Mouse (Mus musculus) forelimb bud, embryonic 11.5 days (tissue): ENCODE measurements around the gene Csrnp3.

Experiments used
- DNase-seq: peaks from one replicate; pipeline ENCODE4 v3.0.0-alpha.2; 2012; ENCODE audit warnings: low read depth, low spot score

The Csrnp3 gene

DNA sequence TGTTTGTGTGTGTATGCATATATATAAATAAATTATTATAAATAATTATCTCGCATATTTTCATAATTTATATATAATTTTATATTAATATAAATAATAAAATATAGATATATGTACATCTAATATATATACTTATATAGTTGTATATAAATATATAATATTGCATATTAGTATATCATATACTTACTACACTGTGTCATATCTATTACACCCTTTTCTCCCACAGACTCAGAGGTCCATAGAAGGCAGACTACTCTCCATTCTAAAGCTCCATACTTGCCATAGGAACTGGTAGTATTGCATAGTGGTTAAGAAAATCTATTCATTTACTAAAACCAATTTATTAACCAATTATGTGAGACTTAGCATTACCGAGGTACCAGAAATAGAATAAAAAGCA lies 164.1 kb downstream of the Csrnp3 start:
- no peak for DNase-seq

DNA sequence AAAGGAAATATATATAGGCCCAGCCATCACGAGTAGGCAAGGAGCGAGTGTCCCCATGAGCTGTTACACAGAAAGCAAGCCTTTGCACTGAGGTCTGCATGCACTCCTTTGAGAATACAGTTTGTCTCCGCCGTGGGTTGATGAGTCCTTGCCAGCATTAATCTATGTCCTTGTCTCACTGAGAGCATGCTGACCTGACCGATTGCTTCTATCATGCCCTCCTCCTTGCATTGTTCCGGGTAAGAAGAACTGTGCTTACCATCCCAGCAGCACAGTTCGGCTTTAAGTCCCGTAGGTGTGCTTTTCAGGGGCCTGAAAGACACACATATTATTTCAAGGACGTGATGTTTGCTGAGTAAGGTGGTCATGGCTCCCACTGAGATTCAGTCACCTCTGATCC lies 173.1 kb downstream of the Csrnp3 start:
- DNase-seq, result no peak

DNA sequence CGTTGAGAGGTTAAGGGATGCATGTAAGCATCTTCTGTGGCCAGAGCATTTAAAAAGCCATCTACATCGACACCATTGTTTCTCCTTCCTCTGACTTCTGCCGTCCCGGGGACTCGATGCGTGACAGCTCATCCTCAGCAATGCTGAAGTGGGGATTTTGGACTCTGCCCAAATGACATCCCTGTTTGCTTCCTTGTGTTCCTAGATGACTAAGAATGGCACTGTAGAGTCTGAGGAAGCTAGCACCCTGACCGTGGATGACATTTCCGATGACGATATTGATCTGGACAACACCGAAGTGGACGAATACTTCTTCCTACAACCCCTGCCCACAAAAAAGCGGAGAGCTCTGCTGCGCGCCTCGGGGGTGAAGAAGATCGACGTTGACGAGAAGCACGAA lies 173.7 kb downstream of the Csrnp3 start:
- DNase-seq, result no peak

DNA sequence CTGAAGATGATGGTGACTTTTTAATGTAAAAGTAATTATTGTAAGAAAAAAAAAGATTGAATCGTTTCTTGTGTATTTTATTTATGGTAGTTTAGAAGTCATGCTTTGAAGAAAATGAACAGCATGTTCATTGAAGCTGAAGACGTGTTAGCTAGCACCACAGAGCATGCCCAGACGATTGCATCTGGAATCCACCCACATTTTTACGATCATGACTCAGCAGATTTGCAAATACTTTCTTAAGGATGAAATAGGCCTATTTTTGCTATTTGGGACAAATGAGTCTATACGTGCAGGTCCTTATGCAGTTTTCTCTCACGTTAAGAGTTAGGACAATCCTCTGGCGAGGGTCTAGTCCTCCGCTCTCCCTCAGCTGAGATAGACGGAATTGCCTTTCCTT lies 177.9 kb downstream of the Csrnp3 start:
- DNase-seq, result no peak

DNA sequence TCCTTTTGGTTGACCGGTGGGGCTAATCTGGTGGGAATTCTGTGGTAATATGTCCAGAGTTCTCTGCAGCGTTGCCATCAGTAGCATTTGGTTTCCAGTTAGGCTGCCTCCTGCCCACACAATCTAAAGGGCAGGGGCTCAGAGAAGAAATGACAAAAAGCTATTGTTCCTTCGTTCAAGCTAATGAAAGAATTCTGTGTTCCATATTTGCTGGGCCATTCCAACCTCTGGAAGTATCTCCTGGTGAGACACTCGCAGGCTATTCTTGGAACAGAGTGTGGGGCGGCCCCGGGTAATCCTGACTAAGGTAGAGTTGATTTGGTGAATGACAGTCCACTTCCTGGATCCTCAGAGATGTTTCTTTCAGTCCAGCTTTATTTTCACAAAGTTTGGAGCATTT lies 179.3 kb downstream of the Csrnp3 start:
- no peak for DNase-seq

DNA sequence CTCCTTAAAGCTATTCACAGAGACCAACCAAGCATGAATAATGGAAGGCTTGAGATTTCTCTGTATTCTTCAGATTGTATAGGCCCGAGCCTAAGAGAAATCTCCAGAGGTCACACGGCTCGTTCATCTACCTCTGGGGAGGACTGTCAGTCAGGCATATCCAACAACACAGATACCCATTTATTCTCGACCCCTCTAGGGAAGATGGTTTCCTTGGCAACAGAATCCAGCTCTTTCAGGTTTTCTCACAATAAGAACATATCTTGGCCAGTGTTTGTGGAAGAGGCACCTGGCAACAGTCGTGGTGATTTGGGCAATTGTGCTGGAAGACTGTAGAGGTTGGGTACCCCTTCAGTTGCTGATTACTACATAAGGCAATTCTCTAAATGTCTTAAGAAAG lies 183.2 kb downstream of the Csrnp3 start:
- no peak for DNase-seq

DNA sequence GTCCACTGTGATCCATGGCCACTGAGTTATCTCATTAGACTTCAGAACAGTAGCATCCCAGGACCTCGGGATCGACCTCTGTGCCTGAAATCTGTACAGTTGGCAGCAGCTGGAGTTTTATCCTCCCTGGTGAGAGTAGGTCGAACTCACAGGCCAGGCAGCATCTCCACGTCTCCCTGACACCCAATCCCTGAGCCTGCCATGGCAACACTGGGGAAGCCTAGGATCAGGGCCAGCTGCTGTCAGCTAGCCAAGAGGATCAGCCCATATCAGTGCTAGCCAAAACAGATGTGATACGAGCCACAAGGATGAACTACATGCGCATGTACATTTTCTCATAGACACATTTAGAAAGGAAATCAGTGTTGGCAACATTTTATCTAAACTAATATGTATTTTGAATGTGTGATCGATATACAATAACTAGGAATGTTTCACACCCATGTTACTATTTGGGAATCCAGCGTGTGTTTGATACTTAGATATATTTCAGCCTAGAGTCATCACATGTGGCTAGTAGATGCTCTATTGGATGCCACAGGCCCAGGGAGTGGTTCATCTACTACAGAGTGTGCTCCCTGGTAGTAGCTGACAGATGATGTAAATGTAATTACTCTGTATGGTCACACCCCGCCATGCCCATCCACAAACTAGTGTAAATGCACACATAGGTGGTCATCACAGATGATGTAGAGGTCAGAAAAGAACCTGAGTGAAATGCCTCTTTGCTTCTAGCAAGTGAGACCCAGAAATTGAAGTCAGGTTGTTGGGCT lies 189.5 kb downstream of the Csrnp3 start:
- DNase-seq, result no peak

DNA sequence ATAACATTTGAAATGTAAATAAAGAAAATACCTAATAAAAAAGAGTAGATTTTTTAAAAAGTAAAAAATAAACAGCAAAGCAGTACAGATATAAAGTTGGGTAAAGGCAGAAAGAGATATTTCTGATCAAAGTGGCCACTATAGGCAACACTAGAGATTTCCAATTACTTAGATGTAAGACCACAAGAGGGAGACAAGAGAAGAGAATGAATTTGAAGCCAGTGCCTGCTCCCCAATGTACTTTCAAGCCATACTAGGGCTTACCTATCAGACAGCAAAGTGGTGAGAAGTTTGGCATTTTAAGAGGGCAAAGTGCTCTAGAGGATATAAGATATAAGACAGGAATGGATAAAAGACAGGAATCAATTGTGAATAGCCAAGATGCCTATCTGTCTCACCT lies 195.0 kb downstream of the Csrnp3 start:
- DNase-seq, result no peak

DNA sequence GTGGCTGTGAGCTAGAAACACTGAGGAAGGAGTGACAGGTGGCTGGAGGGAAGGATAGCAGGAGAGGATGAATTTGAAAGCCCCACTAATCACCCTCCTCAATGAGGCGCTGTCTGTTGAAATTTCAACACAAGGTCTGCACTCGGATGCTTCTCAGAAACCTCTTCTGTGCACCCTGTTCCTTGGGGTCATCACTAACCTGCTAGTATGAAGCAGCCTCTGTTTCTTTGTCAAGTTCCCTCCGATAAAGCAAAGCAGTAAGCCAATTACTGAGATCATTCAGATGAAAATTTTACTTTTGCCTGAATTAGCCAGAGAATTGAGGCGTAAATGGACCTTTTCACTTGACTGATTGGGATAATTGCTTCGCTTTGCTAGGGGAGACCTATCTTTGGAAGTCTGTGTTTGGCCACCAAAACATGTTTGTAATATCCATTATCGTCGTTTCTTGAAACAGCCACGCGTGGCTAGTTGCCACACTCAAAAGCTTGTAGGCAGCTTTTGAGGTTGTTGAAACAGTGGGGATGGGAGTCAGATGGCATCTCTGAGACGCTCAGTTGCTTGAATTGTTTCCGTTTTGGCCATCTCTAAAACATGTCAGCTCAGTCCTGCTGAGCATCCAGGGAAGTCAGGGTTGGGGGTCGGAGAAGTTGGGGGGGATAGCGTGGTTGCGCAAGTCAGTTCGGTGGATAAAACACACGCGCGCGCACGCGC lies 195.8 kb downstream of the Csrnp3 start:
- no peak for DNase-seq

DNA sequence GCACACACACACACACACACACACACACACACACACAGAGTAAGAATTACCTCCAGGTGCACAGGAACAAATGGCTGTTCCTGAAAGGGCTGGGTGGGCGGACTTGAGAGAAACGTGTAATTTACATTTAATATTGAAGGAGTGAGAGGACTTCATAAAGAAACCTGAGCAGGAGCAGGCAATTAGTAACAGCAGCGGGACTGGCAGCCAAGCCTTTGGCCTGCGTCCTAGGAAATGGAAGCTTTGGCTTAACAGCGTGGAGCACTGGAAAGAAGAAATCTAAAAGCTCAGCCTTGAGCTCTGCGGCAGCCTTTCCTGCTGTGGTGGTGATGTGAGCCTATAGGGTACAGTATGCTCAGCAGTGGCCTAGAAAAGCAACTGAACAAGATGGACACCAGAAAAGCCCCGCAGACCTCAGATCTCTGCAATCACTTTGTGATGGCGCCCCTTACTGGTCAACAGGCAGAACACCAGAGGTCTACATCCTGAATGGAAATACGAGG lies 196.4 kb downstream of the Csrnp3 start:
- DNase-seq, result peak; percentile 74

DNA sequence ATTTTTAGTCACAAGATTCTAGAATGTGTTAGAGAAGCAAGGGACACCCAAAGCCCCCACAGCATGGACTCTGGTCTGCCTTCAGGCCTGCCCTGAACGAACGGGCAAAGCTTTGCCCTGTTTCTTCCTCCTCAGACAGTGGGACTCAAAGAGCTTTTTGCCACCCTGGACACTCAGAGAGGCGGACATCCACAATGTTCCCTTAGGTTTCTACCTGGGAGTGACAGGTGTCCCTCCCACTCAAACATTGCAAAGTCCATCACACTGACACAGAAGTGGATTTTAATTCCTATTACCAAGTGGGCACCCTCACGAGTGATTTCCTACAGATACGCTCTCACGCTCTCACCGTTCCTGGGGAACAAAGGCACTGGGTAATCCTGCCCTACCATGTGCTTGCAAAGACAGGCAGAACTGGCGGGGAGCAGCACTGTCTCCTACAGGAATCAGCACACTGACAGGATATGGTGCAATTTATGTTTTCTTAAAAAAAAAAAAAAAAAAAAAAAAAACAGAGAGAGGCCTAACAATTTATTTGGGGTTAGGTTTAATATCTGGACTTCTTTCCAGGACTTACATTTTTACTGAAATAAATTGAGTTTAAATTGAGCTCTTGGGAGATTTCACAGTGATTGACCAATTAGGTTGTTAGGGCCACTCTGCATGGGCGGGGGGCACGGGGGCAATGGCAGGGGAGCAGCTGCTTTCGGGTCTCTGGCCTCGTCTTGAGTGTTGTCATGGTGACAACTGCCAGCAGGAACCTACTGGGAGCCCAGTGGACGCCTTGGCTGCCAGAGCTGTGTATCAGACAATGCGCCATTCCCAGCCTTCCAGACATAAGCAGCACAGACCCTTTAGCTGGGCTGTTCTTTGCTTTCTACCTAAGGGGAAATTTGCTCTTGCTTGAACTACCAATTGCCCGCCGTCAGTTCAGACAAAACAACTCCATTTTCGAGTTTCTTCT lies 198.2 kb downstream of the Csrnp3 start:
- peak; percentile 13 for DNase-seq

DNA sequence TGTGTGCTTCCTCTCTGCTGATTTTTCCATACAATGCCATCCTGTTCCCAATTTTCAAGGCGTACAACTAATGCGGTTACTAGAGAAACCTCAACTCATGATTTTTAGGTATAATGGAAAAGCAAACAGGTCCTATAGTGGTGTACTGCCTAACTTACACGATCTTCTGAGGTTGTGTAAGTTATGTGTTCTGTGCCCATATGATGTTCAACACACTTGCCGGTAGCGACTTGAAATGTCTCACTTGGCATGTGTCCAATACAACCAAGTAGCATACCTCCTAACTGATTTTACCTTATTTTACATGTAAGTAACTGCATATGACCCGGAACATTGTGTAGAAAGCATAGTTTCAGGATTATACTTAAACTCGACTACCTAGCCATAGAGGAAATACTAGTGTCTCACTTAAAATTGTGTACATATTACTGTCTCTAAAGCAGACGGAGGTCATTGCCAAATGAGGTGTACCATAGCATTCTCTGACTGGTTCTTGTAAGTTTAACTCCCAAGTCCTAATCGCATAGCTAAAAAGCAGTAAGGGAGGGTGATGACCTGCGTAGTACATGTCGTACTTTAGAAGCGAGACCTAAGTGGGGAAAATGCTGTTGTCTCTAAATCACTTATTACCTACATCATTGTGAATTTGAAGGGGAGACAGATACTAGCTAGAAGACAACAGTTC lies 199.0 kb downstream of the Csrnp3 start:
- DNase-seq, result no peak

DNA sequence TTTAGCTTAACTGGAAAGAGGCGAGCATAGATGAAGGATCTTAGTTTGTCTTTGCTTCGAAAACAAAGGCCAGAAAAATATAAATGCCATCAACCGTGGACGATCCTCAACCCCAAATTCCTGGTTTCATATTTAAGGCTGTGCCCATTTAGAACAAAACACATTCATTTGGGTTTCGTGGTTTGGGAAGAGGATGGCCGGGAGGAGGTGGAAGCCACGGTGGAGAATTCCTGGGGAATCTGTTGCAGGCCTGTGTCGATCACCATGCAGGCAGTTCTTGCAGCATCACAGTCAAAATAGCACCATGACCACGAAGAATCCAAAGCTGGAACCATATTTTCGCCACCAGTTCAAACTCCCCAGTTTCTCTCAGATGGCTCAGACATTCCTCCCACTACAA lies 217.7 kb downstream of the Csrnp3 start:
- no peak for DNase-seq

DNA sequence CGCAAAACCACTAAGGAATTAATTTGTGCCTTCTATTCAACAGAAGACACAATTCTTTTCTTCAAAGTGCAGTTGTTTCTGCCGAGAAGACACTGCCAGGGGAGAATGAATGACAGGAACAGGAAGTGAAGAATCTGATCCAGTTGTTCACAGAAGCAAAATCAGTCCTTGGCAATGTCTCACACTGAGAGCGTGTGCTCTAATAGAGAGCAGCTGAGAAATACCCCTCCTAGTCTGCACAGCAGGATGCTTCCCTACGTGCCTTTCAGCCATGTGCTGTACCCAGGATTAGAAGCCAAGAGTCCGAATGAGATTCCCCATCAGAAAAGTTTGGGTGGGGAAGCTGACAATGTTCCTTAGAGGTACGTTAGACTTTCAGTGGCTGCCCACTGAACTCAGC lies 223.9 kb downstream of the Csrnp3 start:
- DNase-seq, result no peak

DNA sequence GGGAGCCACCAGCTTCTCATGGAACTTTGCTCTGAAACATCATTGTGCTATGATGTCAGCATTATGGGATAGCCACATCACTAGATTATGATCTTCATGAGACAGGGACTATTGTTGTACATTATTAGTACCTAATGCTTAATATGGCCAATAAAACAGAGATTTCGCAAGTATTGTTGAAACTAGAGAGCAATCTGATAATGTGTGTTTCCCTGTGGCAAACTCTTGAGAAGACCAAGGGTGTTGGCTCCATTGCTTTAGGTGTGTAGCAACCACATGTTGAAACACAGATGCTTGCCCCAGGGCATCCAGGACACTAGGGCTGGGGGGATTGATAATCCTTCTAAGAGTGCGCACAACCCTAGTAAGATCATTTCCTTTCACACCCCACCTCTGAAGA lies 235.2 kb downstream of the Csrnp3 start:
- DNase-seq, result no peak
